Mouse (Mus musculus) T-helper 17 cell (primary cell): Measurements from ENCODE around the gene Carmil2.

Source experiments
- in situ Hi-C, 2 experiments: fragments of 300-600 bp; cut with MboI, MseI; formaldehyde crosslinking; loops; 1 replicate in 1 of 2; 2 replicates in 1 of 2; pipeline ENCODE4 v1.15.1; 2025; ENCODE audit warnings: high pct_unique_total_duplicates in 2 of 2

The Carmil2 gene

DNA sequence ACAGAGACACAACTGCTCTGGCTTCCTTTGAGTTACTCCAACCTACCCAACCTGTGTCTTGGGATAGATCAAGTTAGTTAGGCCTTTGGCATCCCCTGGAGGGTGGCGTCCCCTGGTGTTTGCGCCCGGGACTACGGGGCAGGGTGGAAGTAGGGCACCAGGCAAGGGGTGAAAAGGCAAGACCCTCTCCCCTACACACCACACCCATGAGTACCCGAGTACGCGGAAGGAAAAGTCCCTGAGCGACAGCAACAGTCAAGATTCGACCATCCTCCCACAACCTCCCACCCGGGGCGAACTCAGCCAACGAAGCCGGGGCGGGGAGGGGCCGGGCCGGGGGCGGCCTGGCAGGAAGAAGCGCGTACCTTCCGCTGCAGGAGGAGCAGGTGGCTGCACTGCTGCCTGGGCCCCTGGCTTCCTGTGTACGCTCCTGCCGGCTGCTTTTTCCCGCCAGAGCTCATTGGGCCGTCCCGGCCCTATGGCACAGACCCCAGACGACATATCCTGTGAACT, at the start of gene Carmil2:
Gene Carmil2, plus strand, starts transcription at position 479 of the 513 bp plus-strand sequence.
- in situ Hi-C loops: loop anchor here (5.0 kb wide), 1 partner anchor 69 kb away; no protein-coding TSS in a partner anchor

DNA sequence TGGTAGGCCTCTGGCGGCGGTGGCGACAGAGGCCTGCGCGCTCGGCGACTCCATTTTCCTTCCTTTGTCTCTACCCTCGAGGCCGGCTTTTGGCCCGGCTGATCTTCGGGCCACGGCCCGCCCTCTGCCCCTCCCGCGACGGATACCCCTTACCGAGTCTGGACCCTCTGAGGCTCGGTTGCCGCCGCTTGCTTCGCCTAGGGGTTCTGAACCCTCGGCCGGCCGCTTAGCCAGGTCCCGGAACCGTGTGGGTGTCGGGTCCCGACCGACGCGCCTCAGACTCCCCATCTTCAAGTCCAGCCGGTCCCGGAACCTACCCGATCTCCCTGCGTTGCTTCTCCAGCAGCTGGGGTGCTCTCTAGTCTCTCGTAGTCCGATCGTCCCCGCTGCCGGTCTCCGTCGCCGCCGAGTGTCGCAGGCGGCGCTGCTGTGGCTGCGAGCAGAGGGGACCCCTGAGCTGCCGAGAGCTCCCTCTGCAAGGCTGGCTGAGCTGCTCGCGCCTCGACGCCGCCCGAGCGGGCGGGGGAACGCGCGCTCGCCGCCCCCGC, 49.0 kb upstream of the Carmil2 start, which contains the start of gene Agrp:
Gene Agrp, minus strand, starts transcription at position 431 of the 548 bp plus-strand sequence.
- in situ Hi-C loops: no loop called here

DNA sequence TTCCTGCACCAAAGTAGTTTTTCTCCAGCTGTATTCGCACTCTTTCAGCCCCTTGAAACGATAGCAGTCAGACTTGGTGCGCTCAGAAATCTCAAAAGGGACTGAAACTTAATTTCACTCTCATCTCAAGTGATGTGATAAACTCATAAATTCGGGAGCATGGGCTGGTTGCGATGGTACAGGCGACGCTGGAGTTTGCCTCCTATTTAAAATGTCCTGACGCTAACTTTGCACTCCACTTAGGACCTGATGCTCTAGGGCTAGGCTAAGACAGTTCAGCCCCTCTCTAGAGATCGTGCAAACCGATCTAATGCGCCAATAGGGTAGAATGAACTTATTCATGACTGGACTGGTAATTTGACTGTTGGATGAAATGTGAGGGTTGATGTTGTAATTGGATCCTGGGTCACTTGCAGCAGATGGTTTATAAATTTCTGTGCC, 48.5 kb upstream of the Carmil2 start:
- in situ Hi-C loops: no loop called here

GRCm38 (mm10) chr8:105638510-105638909, 47.6 kb upstream of the Carmil2 start:
- in situ Hi-C loops: no loop called here

DNA sequence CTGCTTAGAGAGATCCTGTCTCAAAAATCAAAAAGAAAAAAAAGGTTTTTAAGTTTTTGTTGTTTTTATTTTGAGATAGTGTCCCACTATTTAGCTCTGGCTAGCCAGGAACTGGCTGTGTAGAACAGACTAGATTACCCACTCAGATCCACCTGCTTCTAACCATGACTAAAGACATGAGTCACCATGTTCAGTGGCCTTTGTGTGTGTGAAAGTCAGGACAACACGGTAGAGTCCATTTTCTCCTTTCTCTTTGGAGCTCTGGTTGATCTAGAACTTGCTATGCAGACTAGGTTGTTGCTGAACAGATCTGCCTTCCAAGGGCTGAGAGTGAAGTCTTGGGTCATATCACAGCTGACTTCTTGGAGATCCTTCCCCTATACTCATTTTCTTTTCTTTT, 46.2 kb upstream of the Carmil2 start:
- in situ Hi-C loops: no loop called here

DNA sequence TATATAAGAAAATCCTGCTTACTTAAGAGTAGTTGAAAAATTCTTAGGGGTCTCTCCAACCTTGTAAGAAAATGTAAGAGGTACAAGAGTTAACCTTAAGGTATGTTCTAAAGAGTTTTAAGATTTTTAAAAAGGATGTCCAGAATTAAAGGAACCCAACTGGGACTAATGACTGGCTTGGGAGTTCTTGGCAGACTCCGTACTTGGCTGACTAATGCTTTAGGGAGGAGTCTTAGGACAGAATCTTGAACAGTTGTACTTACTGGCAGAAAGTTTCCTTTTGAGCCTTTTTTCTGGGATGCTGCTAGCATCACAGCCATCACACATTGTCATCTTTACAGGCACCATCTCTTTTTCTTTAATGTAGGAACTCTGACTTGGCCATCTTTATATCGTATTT, 45.6 kb upstream of the Carmil2 start:
- in situ Hi-C loops: no loop called here

DNA sequence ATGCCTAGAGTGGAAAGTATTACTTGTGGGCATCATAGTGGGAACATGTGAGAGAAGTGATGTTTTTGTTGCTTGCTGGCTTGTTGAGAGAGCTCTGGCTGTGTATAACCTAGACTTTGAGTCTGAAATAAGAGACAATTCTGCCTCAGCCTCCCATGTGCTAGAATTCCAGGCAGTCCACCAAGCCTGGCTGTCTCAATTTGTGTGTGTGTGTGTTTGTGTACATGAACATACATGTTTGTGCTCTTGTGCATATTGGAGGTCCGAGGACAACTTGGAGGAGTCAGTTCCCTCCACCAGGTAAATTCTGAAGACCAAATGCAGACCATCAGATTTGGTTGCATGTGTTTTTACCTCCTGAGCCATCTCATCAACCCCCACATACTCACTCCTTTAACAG, 40.9 kb upstream of the Carmil2 start:
- in situ Hi-C loops: no loop called here

DNA sequence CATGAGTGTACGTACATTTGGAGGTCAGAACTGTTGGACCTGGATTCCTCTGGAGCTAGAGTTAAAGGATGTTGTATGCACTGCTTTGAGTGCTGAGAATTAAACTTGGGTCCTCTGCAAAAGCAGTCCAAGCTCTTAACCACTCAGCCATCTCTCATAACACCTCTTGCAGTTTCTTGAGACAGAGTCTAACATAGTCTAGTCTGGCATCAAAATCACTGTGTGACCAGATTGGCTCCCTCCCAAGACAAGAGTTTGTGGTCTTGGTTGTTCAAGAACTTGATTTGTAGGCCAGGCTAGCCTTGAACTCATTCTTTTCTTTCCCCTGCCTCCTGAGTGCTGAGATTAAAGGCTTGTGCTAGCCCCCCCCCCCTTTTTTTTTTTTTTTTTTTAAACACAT, 37.1 kb upstream of the Carmil2 start:
- in situ Hi-C loops: no loop called here

- in situ Hi-C loops: loop anchor here in 1 of 2 experiments (5.0 kb wide), 1 partner anchor 40 kb away; no protein-coding TSS in a partner anchor
Observed at GRCm38 (mm10) chr8:105657641-105658040, 28.4 kb upstream of the Carmil2 start.

DNA sequence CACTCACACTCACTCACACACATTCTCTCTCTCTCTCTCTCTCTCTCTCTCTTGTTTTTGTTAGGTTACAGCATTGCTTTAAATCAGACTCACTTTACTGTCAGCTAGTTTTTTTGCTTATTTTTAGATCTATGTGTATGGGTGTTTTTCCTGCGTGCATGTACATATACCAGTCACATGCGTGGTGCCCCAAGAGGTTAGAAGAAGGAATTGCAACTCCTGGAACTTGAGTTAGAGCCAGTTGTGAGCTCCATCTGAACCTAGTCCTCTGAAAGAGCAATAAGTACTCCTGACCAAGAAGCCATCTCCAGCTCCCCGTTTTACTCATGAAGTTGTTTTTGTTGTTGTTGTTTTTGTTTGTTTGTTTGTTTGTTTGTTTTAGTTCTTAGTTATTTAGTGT, 24.9 kb upstream of the Carmil2 start:
- in situ Hi-C loops: no loop called here

GRCm38 (mm10) chr8:105677891-105678290, 8.2 kb upstream of the Carmil2 start:
- in situ Hi-C loops: no loop called here

DNA sequence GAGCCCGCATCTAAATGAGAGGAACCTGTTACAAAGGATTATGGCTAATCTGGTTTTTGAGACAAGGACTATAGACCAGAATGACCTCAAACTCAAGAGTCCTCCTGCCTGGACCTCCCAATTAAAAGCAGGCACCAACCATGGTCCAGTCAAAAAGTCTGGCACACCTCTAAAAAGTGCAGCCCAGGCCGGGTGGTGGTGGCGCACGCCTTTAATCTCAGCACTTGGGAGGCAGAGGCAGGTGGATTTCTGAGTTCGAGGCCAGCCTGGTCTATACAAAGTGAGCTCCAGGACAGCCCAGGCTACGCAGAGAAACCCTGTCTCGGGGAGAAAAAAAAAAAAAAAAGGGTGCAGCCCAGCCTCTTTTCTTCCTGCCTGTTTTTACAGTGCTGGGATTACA, 749 bp upstream of the Carmil2 start:
- in situ Hi-C loops: loop anchor here (5.0 kb wide), 1 partner anchor 68 kb away; no protein-coding TSS in a partner anchor

DNA sequence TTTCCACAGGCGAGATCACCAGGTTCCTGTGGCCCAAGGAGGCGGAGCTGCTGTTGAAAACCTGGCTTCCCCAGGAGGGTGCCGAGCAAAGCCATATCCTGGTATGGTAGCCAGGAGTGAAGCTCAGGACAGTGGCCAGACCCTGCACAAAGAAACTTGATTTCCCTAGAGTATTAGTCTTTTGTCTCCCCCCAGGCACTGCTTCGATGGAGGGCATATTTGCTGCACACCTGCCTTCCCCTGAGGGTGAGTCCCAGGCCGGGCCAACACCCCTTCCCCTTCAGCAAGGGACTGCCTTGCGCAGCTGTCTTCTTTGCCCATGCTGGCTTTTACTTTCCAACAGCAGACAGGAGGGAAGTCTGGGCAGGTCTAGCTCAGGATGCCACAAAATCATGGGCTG, 477 bp downstream of the Carmil2 start:
- in situ Hi-C loops: loop anchor here (5.0 kb wide), 1 partner anchor 69 kb away; no protein-coding TSS in a partner anchor

DNA sequence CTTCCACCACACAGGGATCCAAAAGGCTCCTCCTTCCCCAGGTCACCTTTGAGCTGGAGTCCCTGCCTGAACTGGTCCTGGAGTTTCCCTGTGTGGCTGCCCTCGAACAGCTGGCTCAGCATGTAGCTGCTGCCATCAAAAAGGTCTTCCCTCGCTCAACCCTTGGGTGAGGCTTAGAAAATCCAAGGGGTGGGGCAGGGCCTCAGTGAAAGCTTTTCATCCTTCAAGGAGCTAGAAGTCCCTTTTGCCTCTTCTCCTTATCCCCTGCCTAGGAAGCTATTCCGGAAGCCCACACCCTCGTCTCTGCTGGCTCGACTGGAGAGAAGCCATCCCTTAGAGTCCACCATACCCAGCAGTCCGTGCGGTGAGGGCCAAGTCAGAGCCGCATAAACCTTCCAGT, 1.4 kb downstream of the Carmil2 start:
- in situ Hi-C loops: loop anchor here (5.0 kb wide), 1 partner anchor 70 kb away; no protein-coding TSS in a partner anchor

DNA sequence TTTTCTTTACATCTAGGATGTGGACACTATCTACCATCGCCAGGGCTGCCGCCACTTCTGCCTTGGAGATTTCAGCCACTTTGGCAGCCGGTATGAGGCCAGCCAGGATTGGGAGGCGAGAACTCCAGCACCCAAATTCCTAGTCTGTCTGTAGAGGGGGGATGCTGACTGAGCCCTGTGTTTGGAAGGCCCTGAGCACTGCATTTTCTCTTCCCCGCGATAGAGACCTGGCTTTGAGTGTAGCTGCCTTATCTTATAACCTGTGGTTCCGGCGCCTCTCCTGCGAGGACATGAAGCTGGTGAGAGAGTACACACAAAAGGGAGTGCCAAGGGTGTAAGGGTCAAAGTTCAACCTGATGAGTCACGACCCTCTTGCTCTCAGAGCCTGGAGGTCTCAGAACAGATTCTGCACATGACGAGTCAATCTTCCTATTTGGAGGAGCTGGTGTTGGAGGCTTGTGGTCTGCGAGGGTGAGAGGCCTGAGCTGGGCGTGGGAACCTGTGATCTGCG, 2.2 kb downstream of the Carmil2 start:
- in situ Hi-C loops: loop anchor here (5.0 kb wide), 1 partner anchor 71 kb away; no protein-coding TSS in a partner anchor

GRCm38 (mm10) chr8:105689256-105689982, 3.3 kb downstream of the Carmil2 start:
- in situ Hi-C loops: loop anchor here (5.0 kb wide), 1 partner anchor 72 kb away; no protein-coding TSS in a partner anchor

DNA sequence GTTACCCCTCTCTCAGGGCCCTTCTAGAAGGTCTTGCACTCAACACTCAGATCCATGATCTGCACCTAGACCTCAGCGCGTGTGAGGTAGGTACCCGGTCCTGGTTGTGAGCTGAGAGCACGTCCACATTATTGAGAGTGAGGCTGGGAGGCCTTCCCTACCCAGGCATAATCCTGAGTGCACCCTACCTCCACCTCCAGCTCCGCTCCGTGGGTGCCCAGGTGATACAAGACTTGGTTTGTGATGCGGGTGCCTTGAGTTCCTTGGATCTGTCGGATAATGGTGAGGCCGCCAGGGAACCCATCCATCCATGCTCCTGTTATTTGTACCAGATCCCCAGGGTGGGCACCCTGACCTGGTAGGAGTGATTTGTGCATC, 3.9 kb downstream of the Carmil2 start:
- in situ Hi-C loops: loop anchor here (5.0 kb wide), 1 partner anchor 73 kb away; no protein-coding TSS in a partner anchor

- in situ Hi-C loops: no loop called here
Observed at GRCm38 (mm10) chr8:105690978-105691377, 4.9 kb downstream of the Carmil2 start.

DNA sequence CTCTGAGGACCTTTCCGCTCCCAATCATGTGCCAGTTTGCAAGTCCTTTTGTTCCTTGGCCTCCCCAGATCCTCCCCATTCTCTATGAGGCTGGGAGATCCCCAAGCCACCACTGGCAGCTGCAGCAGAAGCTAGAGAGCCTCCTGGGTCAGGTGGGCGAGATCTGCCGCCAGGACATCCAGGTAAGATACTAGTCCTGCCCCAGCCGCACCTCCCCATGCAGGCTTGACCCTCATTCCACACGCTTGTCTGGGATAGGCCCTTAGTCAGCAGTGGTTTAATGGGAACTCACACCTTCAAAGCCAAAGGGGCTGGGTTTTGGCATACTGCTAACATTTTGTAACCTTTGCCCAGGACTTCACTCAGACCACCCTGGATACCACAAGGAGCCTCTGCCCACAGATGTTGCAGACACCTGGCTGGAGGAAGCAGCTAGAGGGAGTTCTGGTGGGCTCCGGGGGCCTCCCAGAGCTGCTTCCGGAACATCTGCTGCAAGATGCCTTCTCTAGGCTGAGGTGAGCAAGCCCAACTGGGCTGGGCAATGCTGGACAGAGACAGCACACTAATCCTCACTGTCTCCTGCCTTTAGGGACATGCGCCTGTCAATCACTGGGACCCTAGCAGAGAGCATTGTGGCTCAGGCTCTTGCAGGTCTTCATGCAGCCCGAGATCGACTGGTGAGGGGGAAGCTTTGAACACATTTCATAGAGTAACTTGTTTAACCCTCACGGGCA, 6.5 kb downstream of the Carmil2 start:
- in situ Hi-C loops: no loop called here

DNA sequence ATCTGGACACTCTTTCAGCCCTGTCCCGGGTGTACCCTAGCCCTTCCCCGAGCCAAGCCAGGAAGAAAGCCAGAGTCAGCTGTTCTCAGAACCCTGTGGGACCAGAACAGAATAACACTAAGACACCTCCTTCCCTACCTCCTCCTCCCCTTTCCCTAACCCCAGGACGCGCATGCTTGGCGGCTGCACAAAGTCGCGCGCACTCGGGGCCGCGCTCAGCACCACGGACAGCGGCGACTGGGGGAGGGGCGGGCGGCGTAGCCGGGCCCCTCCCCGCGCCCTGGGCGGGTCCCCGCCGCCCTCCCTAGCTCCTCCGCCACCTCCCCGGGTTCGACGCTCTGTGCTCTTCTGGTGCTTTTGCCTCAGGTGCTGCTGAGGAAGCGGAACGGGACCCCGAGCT, 7.6 kb downstream of the Carmil2 start:
- in situ Hi-C loops: no loop called here

GRCm38 (mm10) chr8:105694051-105694799, 8.2 kb downstream of the Carmil2 start:
- in situ Hi-C loops: no loop called here
